Mouse (Mus musculus) ovary, postnatal 36 days (tissue): ENCODE measurements at regions not wholly inside any gene's neighbourhood (a gene's known extent, or its start where the extent isn't known, plus 50 kb on each side); places are given as distances from the start of the nearest gene placed in this dataset.
"Not testable (repeated sequence)": the region's sequence is repeated elsewhere in the genome, so short reads cannot be mapped to it uniquely, and the experiment has no call there.

Experiments
- DNase-seq: peaks from one replicate; pipeline ENCODE4 v3.0.0; 2022; ENCODE audit warnings: low spot score, mixed read lengths

DNA sequence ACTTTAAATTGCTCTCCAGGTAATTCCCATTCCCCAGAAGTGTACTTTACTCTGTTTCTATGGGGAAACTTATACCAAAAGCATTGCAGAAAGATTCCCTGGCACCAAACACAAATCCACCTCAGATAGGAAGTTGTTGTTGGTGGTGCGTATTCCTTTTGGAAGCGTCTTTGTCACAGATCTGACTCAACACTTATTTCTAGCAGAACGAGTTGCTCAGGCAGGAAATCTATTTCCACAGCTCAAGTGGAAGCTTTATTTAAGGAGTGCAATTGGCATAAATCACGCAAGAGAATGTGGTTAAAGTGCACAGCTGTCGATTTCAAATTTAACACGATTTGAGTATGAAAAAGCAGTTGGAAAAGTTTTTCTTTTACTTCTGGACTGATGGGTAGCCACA is 436.9 kb upstream of the Ghitm start:
- DNase-seq = no peak

DNA sequence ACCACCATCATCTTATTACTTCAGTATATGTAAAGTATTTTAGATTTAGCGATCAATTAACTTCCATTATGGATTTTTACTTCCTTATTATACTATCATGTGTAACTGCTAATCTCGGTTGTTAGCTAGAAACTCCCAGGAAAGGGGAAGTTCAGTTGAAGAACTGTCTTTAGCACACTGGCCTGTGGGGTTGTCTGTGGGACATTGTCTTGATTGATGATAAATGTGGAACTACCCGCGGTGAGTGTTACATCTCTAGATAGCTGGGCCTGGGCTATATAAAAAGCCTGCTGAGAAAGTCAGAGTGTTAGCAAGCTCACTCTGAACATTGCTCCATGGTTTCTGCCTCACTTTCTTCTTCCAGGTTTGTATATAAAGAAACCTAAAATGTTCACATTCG is 423.2 kb upstream of the Ghitm start:
- DNase-seq = no peak

GRCm38 (mm10) chr14:37523616-37524015 is 388.5 kb upstream of the Ghitm start:
- no peak for DNase-seq

- DNase-seq = not testable (repeated sequence)
These were observed 385.6 kb upstream of the Ghitm start for GRCm38 (mm10) chr14:37520631-37521030.

- DNase-seq = no peak
These were observed 370.2 kb upstream of the Ghitm start for GRCm38 (mm10) chr14:37505314-37505713.

GRCm38 (mm10) chr14:37490711-37491110 is 355.6 kb upstream of the Ghitm start:
- no peak for DNase-seq

DNA sequence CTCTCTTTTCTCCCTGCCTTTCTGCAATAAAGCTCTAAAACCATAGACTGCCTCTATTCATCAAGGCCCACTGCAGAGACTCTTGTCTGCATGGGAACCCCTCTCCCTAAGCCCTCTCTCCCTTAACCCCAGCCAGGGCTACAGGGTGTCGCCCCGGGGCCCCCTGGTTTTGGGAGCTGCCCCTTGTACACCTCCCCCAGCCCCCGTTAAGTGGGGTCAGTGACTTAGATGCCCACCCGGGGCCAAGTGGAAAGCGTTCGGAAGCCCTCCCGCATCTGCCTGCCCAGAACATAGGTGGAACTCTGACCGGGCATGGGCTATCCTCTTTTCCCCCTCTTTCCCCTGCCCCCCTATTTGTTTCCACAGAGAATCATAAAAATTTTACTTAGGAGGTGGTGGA is 350.2 kb upstream of the Ghitm start:
- DNase-seq = no peak

DNA sequence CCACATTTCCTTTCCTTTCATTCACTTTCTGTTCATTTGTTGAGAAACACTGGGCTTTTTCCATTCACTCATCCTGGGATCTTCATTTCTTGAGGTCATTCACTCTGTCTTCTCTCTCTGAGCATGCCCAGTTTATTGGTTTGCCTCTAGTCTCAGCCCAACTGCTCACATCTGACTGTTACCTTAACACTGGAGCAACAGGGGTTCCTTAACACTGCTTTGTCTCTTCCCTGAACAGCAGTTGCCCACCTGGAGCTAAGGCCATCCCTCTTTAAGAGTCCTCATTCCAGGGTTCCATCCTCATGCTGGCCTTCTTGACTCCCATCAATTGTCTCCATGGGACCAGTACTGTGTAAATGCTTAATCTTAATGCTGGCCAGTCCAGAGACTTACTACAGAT is 342.5 kb upstream of the Ghitm start:
- DNase-seq = no peak

GRCm38 (mm10) chr14:37468711-37469110 is 333.6 kb upstream of the Ghitm start:
- DNase-seq = no peak

DNA sequence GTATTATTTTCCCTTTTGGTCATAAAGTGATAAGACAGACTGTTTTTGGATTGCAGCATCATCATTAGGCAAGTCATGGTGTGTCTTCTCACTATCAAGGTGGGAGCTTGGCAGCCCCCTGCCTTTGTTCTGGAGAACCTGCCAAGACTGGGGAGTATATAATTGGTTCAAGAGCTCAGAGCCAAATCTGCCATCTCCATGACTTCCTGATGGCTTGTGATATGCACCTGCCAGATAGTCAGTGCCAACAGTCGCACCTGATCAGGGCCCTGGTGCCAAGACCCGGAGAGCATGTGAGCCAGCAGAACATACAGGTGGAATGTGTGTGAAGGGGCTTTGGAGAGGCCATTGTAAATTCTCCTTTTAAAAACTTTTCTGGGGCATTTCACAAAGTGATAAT is 305.8 kb upstream of the Ghitm start:
- no peak for DNase-seq

- DNase-seq = no peak
These were observed 295.6 kb upstream of the Ghitm start for GRCm38 (mm10) chr14:37430656-37431055.

DNA sequence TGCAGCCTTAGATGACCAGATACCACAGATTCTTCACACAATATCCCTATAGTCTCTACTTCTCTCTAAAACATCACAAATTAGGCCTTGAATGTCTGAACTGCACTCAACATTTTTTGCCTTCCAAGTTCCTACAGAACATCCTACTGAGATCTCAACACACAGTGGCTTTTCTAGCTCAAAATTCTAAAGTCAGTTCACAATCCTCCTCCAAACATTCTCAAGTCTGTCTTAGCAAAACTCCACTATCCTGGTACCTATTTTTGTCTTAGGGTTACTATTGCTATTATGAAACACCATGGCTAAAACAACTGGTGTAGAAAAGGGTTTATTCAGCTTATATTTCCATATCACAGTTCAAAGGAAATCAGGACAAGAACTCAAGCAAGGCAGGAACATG is 290.4 kb upstream of the Ghitm start:
- DNase-seq = no peak

DNA sequence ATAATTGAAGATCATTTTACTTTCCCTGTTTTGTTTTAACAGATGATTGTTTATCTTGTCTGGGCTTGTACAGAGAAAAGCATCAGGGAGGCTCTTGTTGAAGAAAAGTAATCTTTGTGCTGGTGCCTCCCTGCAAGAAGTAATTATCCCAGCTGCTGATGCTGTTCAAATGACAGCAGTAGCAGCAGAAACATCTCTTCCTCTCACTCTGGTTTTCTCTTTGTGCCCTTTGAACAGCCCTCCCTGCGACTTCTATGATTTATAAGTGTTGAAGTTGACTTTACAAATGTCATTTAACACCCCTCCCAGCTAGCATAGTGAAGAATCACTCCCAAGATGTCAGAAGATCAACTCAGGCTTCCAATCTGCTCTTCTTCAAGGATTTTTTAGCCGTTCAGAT is 286.5 kb upstream of the Ghitm start:
- DNase-seq = no peak

DNA sequence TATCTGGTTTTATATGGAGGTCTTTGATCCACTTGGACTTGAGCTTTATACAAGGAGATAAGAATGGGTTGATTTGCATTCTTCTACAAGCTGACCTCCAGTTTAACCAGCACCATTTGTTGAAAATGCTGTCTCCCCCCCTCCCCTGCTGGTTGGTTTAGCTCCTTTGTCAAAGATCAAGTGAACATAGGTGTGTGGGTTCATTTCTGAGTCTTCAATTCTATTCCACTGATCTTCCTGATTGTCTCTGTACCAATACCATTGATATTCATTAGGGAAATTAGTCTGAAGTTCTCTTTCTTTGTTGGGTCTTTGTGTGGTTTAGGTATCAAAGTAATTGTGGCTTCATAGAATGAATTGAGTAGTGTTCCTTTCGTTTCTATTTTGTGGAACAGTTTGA is 277.5 kb upstream of the Ghitm start:
- DNase-seq = not testable (repeated sequence)

DNA sequence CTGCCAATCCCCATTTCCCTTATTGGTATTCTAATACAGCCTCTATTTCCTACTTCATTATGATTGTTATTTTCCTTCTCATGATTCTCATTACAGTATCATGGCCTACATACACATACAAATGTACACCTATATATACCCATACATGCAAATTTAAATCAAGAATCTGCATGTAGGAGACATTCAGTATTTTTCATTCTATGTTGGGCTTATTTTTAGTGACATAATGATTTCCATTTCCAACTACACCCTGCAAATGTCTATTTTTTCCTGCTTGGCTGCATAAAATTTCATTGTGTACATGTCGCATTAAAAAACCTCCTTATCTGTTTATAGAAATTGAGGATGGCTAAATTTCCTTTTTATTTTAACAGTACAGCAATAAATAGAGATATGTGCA is 236.9 kb upstream of the Ghitm start:
- DNase-seq = no peak

DNA sequence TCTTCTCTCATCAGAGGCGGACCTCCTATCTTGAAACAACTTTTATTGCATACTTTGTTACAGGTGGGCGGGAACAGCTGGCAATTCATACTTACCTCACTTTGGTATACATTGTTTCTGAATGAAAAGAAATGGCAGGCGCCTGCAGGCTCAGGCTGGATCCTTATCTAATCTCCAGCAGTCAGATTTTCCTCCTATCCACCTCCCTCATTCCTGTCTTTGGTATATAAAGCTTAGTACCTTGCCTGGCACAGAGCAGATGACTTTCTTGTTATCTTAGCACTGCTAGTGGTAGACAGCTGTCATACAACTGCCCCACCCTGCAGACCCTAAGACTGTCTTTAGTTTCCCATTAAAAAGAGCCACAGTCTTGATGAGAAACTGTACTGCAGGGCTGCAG is 226.8 kb upstream of the Ghitm start:
- no peak for DNase-seq

GRCm38 (mm10) chr14:37355968-37356704 is 221.1 kb upstream of the Ghitm start:
- peak; percentile 46 for DNase-seq

- DNase-seq = no peak
These were observed 188.3 kb upstream of the Ghitm start for GRCm38 (mm10) chr14:37323392-37323791.

GRCm38 (mm10) chr14:37315239-37315895 is 180.3 kb upstream of the Ghitm start:
- DNase-seq = no peak

- DNase-seq = no peak
These were observed 178.8 kb upstream of the Ghitm start for GRCm38 (mm10) chr14:37313906-37314305.

DNA sequence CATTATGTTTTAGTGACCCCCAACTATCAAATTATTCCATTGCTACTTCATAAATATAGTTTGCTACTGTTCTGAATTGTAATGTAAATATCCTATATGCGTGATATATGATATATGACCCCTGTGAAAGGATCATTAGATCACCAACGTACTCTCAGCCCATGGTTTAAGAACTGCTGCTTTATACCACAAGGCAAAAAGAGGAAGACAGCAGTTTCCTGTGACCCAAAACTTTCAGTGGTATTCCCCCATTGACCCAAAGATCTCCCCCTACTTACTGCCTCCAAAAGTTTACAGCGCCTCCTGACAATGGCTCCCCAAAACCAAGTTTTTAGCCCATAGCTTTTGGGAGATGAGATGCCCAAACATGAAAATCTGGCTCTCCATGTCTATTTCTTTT is 177.8 kb upstream of the Ghitm start:
- no peak for DNase-seq

DNA sequence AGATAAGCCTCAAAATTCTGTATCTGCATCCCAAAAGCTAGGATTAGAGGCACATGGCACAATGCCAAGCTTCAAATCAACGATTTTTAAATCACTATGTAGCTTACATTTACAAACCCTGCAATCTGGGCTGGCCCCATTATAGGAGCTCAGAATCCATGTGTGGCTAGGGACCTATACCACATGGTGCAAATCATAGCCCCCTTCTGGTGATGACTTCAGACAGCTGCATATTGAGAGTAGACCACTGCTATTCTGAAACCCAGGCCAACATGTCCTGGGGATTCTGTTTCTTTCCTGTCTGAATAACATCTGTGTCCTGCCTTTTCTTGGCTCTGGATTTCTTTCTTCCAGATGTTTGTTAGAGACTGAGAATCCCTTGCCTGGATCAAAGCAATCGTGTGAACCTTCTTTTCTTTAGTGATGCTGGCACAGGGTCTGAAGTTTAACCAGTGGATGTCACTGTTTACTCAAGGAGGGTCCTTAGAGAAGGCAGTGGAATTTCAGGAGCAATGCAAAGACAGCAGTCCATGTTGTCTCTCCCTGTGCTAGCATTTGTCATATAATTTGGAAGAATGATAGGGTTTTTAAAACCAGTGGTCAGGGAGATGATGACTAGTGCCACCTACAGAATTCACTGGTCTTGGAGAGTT is 171.7 kb upstream of the Ghitm start:
- no peak for DNase-seq

DNA sequence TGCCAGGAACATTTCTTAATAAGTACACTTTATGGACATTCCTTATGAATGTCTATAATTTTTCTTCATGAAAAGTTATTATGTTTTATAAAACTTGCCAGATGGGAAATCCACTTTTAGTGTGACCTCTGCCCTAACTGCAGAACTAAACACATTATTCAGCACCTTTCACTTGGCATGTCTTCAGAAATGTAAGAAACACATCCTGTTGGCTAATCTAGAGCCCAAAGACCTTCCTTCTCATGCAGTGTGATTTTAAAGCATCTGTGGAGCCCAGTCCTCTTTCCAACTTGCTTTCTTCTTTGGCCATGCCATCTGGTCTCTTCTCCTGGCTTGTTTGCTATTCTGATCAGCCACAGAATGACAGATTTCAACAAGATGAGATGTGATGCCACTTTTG is 163.6 kb upstream of the Ghitm start:
- no peak for DNase-seq
